Mouse (Mus musculus) C2C12 (cell line): ENCODE results near the gene Calm3. TPM values are rescaled to one million over a fixed set of nuclear protein-coding genes. Genes with fewer than 3 reads are reported as not detected.
A peak's percentile ranks its signal among the peaks of the same experiment; 100 is the strongest.

ENCODE experiments used
- H3K27me3 ChIP-seq: one replicate; pipeline ENCODE4 v1.6.1; 2011; ENCODE audit not compliant: control insufficient read depth, insufficient read depth, insufficient read length
- H3K36me3 ChIP-seq: one replicate; pipeline ENCODE4 v1.6.1; 2011; ENCODE audit not compliant: control insufficient read depth, insufficient read depth
- H3K4me3 ChIP-seq: one replicate; pipeline ENCODE4 v1.5.1; 2011; ENCODE audit warnings: mild to moderate bottlenecking, control low read depth; ENCODE audit not compliant: poor library complexity, insufficient read depth, severe bottlenecking
- H3K79me2 ChIP-seq: one replicate; pipeline ENCODE4 v1.6.1; 2011; ENCODE audit not compliant: control insufficient read depth, insufficient read depth
- H3K79me3 ChIP-seq: one replicate; pipeline ENCODE4 v1.6.1; 2011; ENCODE audit warnings: low read depth, control low read depth
- H3ac ChIP-seq: one replicate; pipeline ENCODE3; 2011; ENCODE audit warnings: low read depth; ENCODE audit not compliant: control insufficient read depth, insufficient read length
- CEBPB ChIP-seq: IDR thresholded peaks from one replicate; pipeline ENCODE4 v1.6.1; 2011; ENCODE audit warnings: low read depth, mild to moderate bottlenecking, control low read depth, moderate library complexity
- CTCF ChIP-seq: IDR thresholded peaks from one replicate; pipeline ENCODE4 v1.5.1; 2011; ENCODE audit not compliant: control insufficient read depth, insufficient read depth, insufficient read length
- FOSL1 ChIP-seq: IDR thresholded peaks from one replicate; pipeline ENCODE4 v1.8.0; 2011; ENCODE audit warnings: mild to moderate bottlenecking, low read length; ENCODE audit not compliant: poor library complexity, insufficient read depth, severe bottlenecking
- MAX ChIP-seq: IDR thresholded peaks from one replicate; pipeline ENCODE4 v1.6.1; 2011; ENCODE audit warnings: mild to moderate bottlenecking, control low read depth
- MYOD1 ChIP-seq: IDR thresholded peaks from one replicate; pipeline ENCODE4 v1.6.1; 2011; ENCODE audit warnings: low read depth; ENCODE audit not compliant: control insufficient read depth, insufficient read length
- MYOG ChIP-seq: IDR thresholded peaks from one replicate; pipeline ENCODE4 v1.6.1; 2011; ENCODE audit not compliant: control insufficient read depth, insufficient read length; ENCODE audit errors: extremely low read depth
- USF1 ChIP-seq: IDR thresholded peaks from one replicate; pipeline ENCODE4 v1.6.1; 2011; ENCODE audit warnings: low read depth, mild to moderate bottlenecking, control low read depth, moderate library complexity
- polyA plus RNA-seq: library from polyadenylated mRNA; unstranded; fragments of >200 nt; fragmentation: generic; extraction: Trizol; gene quantifications from one replicate; pipeline ENCODE4 v1.2.1, GENCODE M21; 2012; ENCODE audit warnings: missing spikeins

Gene Calm3
- polyA plus RNA-seq, 1 experiment: 365 TPM

DNA sequence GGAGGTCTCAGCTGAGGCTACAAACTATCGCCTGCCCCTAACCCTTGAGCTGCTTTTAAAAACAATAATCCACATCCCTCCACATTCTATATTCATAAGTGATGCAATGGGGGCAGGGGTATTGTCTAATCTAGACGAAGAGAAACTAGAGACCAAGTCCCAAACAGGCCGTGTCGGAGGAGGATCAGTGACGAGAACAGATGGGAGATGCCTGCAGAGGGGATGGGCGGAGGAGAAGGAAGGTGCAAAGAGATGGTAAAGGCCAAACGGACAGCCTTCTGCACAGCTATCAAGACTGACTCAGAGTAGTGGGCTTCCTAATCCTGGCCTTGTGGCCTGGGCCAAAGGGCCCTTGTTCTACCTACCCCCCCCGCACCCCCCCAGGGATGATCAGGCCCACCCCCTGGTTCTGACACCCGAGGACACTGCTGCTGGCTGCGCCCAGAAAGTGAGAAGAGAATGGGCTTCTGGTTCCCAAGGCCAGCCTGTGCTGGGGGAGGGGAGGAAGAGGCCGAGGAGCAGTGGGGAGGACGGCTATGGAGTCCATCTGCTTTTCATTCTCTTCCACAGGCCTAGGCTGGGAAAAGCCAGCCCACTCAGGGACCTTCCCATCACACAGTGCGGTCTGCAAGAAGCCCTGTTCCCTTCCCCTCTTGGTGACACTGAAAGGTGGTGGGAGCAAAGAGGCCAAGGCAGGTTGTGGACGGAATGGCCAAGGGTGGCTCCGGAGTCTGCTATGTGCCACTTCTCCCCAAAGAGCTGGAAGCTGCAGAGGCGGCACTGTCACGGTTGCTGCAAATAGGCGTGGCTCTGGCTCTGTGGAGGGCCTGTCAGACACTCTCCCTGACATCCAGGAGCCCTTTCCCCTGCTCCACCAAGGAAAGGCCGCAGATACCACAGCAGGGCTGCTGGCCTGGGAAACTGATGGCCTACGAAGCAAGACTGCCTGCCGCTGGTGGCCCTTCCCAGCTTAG, 2.8 kb downstream of the Calm3 start:
- Histone ChIP-seq H3K36me3 (peaks cover 29% of the 10 kb centered on the region), H3K4me3 (no peak overlapping the region), H3K27me3 (no peaks in the 10 kb centered on the region), H3ac (no peak overlapping the region), H3K79me3 (peaks cover 32% of the 10 kb centered on the region), H3K79me2 (peaks cover 46% of the 10 kb centered on the region)
- TF ChIP-seq CTCF: no peak
- TF ChIP-seq USF1: no peak
- no peak for TF ChIP-seq MAX
- no peak for TF ChIP-seq FOSL1
- TF ChIP-seq MYOD1: no peak
- TF ChIP-seq MYOG: no peak
- TF ChIP-seq CEBPB: no peak

GRCm38 (mm10) chr7:16920150-16920579, 3.7 kb downstream of the Calm3 start:
- Histone ChIP-seq H3K79me2 (peaks cover 46% of the 10 kb centered on the region), H3K4me3 (no peak overlapping the region), H3K27me3 (no peaks in the 10 kb centered on the region), H3ac (peak overlapping the region; percentile 20), H3K36me3 (peaks cover 29% of the 10 kb centered on the region), H3K79me3 (peaks cover 32% of the 10 kb centered on the region)
- TF ChIP-seq CEBPB: no peak
- no peak for TF ChIP-seq USF1
- TF ChIP-seq MYOG: no peak
- no peak for TF ChIP-seq CTCF
- no peak for TF ChIP-seq MAX
- TF ChIP-seq FOSL1: no peak
- no peak for TF ChIP-seq MYOD1

DNA sequence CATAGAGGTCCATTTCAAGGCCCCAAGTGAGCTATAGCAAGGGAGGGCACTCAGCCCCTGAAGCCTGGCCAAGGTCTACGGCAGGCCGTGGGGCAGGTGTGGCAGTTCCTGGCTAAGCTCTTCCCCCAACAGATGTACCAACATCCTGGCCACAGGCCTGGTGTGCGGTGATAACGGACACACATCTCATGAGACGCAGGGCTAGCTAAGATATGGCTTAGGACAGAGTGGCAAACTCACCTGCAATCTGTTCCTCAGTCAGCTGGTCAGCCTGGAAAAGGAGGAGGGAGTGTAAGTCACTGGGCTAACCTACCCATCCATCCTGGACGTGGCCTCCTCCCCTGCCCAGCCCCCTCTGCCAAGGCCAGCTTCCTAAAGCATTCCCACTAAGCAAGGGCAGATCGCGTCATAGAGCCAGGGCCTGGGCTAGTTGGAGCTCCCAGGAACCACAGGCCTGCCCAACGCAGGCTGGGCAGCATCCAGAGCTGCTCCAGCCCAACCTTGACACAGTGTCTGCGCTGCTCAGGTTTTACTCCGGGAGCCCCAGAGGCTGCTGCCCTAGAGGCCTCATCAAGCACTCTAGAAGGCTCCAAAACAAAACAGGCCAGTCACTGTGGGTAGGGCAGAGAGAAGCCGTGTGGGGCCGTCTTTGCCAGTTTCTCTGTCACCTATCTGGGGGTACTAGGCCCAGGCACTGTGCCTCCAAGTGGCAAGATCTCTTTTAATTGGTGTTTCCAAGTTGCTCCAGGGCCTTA, 4.3 kb downstream of the Calm3 start:
- Histone ChIP-seq H3K27me3 (no peaks in the 10 kb centered on the region), H3K4me3 (no peak overlapping the region), H3K79me3 (peaks cover 32% of the 10 kb centered on the region), H3ac (peak overlapping the region; percentile 20), H3K79me2 (peaks cover 46% of the 10 kb centered on the region), H3K36me3 (peaks cover 30% of the 10 kb centered on the region)
- no peak for TF ChIP-seq CEBPB
- TF ChIP-seq MYOD1: no peak
- no peak for TF ChIP-seq FOSL1
- no peak for TF ChIP-seq MYOG
- no peak for TF ChIP-seq USF1
- no peak for TF ChIP-seq MAX
- TF ChIP-seq CTCF: no peak

DNA sequence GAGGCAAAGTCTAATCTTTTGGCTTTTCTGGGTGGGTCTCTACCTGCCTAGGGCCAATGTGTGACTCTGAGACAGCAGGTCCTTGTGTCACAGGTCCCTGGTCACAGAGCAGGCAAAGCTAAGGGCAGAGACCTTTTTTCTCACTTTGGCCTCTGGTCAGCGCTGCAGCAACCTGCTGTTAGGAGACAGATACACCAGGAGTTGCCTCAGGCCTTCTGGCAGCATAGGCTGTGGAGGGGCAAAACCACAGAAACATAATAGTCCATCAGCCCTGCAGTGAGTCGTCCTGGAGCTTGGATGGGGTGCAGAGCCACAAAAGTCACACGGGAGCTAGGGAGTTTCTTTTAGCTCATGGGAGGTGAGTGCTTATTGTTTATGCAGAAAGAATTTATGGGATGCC, 5.2 kb downstream of the Calm3 start:
- H3K36me3 ChIP-seq: peaks cover 32% of the 10 kb centered on the region
- H3K27me3 ChIP-seq: no peaks in the 10 kb centered on the region
- H3ac ChIP-seq: no peak overlapping the region
- TF ChIP-seq MYOD1 (no peak), USF1 (no peak), MYOG (no peak), MAX (no peak), CEBPB (no peak)
- H3K79me2 ChIP-seq: peaks cover 45% of the 10 kb centered on the region
- no peak overlapping the region for H3K4me3 ChIP-seq
- peaks cover 32% of the 10 kb centered on the region for H3K79me3 ChIP-seq

DNA sequence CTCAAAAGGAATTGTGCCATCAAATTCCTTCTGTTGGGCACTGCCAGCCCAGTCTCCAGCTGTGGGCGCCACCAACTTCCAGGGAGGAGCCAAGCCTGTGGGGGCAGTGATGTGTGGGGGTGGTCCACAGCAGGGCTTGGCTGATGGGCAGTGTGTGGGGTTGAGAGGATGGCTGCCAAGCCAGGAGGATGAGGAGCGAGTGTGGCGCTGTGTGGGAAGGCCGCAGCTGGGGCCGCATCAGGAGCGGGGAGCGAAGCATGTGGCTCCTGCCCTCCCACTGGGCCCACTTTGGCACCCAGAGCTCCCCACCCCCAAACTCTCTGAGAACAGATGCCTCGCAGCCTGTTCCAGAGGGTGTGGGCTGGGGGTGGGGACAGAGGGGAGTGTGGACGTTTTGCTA, 5.9 kb downstream of the Calm3 start:
- Histone ChIP-seq H3K79me2 (peaks cover 39% of the 10 kb centered on the region), H3K4me3 (no peak overlapping the region), H3K79me3 (peaks cover 28% of the 10 kb centered on the region), H3K36me3 (peaks cover 32% of the 10 kb centered on the region), H3ac (no peak overlapping the region), H3K27me3 (no peaks in the 10 kb centered on the region)
- TF ChIP-seq FOSL1 (no peak), USF1 (no peak), CTCF (no peak), MYOG (no peak), MAX (no peak), MYOD1 (no peak), CEBPB (no peak)

GRCm38 (mm10) chr7:16917447-16917846, 6.5 kb downstream of the Calm3 start:
- Histone ChIP-seq H3K79me2 (peaks cover 33% of the 10 kb centered on the region), H3ac (no peak overlapping the region), H3K27me3 (no peaks in the 10 kb centered on the region), H3K4me3 (no peak overlapping the region), H3K79me3 (peaks cover 23% of the 10 kb centered on the region), H3K36me3 (peaks cover 32% of the 10 kb centered on the region)
- no peak for TF ChIP-seq CTCF
- no peak for TF ChIP-seq MYOG
- no peak for TF ChIP-seq MAX
- no peak for TF ChIP-seq USF1
- TF ChIP-seq CEBPB: no peak
- no peak for TF ChIP-seq MYOD1
- no peak for TF ChIP-seq FOSL1
